Mouse (Mus musculus) kidney, adult 2 months (tissue): ENCODE results near the gene Hpse.

Experiments
- CTCF ChIP-seq: fragments of 200-500 bp; conservative IDR thresholded peaks from 2 replicates; pipeline ENCODE4 v1.5.1; 2011; ENCODE audit warnings: low read depth, mild to moderate bottlenecking, control low read depth, low read length, moderate library complexity, mixed read lengths; ENCODE audit not compliant: insufficient read depth, insufficient read length
- POLR2A ChIP-seq: fragments of 200-500 bp; IDR thresholded peaks from one replicate; pipeline ENCODE4 v1.6.1; 2011; ENCODE audit warnings: low read depth, low read length, control low read depth

DNA sequence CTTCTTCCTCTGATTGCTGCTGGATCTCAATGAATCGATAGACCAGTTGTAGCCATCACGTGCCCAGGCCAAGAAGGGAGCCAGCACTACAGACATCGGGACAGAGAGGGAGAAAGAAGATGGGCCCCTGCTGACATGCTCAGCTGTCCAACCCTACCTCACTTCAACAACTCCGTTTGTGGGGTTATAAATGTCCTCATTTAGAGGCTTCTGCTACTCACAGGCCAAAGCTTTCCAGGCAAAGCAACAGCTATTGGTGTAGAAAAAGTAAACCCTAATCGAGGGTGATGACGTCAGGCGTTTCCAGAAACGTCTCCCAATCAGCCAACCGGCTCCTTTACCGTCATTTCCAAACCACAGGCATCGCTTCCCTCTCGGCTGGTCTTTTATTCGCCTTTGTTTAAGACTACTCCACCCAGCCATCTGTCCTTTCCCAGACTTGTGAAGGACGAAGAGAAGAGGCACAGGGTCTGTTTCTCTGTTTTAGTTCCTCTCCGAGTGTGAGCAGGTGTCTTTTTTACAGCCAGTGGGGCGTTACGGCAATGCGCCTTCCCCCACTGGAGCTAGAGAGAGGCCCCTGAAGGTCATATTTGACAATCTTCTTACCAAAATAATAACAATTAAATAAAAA is 39.5 kb downstream of the Hpse start:
- TF ChIP-seq CTCF (no peak), POLR2A (no peak)
